Mouse (Mus musculus) stomach, postnatal 0 days (tissue): ENCODE data around the gene Rftn1. TPM values are rescaled to one million over a fixed set of nuclear protein-coding genes. Genes with fewer than 3 reads are reported as not detected.
A peak's percentile ranks its signal among the peaks of the same experiment; 100 is the strongest.

Experiments
- ATAC-seq: fragments of 200-750 bp; cut with Nextera tagmentation; 2 replicates; pipeline ENCODE4 v1.8.0; 2017; ENCODE audit not compliant: low FRiP score, low TSS enrichment
- DNase-seq: peaks from one replicate; pipeline ENCODE4 v3.0.0-alpha.2; 2016; ENCODE audit warnings: low spot score
- H3K27ac ChIP-seq: fragments of 300-500 bp; sonication (generic); replicated peaks from 2 replicates; pipeline ENCODE4 v1.5.1; 2014; ENCODE audit warnings: mild to moderate bottlenecking, control low read depth
- H3K27me3 ChIP-seq: fragments of 300-500 bp; sonication (generic); 2 replicates; pipeline ENCODE4 v1.6.1; 2014; ENCODE audit warnings: low read length; ENCODE audit not compliant: control insufficient read depth, insufficient read depth
- H3K36me3 ChIP-seq: fragments of 300-500 bp; sonication (generic); 2 replicates; pipeline ENCODE4 v1.6.1; 2014; ENCODE audit warnings: low read length, mixed read lengths; ENCODE audit not compliant: control insufficient read depth, insufficient read depth
- H3K4me1 ChIP-seq: fragments of 300-500 bp; sonication (generic); replicated peaks from 2 replicates; pipeline ENCODE4 v1.6.1; 2014; ENCODE audit warnings: antibody characterized with exemption; ENCODE audit not compliant: control insufficient read depth, insufficient read depth
- H3K4me2 ChIP-seq: fragments of 300-500 bp; sonication (generic); replicated peaks from 2 replicates; pipeline ENCODE4 v1.6.1; 2014; ENCODE audit warnings: low read depth, mild to moderate bottlenecking, control low read depth, moderate library complexity
- H3K4me3 ChIP-seq: fragments of 300-500 bp; sonication (generic); 2 replicates; pipeline ENCODE4 v1.5.1; 2014; ENCODE audit warnings: low read depth, low read length, control low read depth
- H3K9ac ChIP-seq: fragments of 300-500 bp; sonication (generic); 2 replicates; pipeline ENCODE4 v1.6.1; 2014; ENCODE audit warnings: mild to moderate bottlenecking, low read length, control low read depth, mixed read lengths
- H3K9me3 ChIP-seq: fragments of 300-500 bp; sonication (generic); 2 replicates; pipeline ENCODE4 v1.6.1; 2016; ENCODE audit warnings: low read length; ENCODE audit not compliant: control insufficient read depth
- CTCF ChIP-seq: IDR thresholded peaks from 2 replicates; pipeline ENCODE4 v1.5.1; 2016; ENCODE audit warnings: antibody characterized with exemption, low read depth, mild to moderate bottlenecking, moderate library complexity
- EP300 ChIP-seq: optimal IDR thresholded peaks from 2 replicates; pipeline ENCODE3; 2016; ENCODE audit warnings: antibody characterized with exemption
- WGBS: fragments of 180-500 bp; shearing (Covaris S2); extraction: QIAGEN DNeasy Blood & Tissue Kit; methylation state at CpG from one replicate; pipeline ENCODE4 v1.1.7; 2014; 5-methylcytosine and 5-hydroxymethylcytosine counted together
- polyA plus RNA-seq: library from polyadenylated mRNA; unstranded; fragments of >200 nt; fragmentation: Nextera tagmentation; extraction: Ambion mirVana; gene quantifications from 2 replicates; pipeline ENCODE4 v1.2.1, GENCODE M21; 2015

Rftn1 gene
- polyA plus RNA-seq, 1 experiment from 2014 or later, result 7.1 TPM

DNA sequence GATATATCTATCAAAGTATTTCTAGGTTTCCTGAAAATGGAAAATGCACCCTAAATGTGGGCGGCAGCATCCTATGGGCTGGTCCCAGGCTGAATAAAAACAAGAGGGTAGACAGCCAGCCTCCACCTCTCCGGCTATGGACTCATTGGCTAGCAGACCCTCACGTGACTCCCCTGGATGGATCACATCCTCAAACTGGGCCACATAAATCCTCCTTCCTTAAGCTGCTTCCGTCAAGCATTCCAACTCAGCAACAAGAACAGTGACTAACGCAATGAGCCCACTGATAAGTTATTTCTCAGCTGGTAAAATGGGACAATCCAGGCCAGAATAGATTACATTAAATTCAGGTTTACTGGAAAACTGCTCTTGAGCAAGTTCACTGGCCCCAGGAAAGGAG, 64.6 kb downstream of the Rftn1 start:
- 70% methylated on average over 5 of the region's 5 CpGs for WGBS
- Histone ChIP-seq H3K9me3 (no peaks in the 10 kb centered on the region), H3K4me2 (no peak overlapping the region), H3K27ac (no peak overlapping the region), H3K4me1 (no peaks in the 10 kb centered on the region), H3K4me3 (no peak overlapping the region), H3K9ac (no peak overlapping the region), H3K27me3 (no peaks in the 10 kb centered on the region), H3K36me3 (no peaks in the 10 kb centered on the region)
- TF ChIP-seq EP300 (no peak), CTCF (no peak)
- no peak for ATAC-seq
- no peak for DNase-seq

DNA sequence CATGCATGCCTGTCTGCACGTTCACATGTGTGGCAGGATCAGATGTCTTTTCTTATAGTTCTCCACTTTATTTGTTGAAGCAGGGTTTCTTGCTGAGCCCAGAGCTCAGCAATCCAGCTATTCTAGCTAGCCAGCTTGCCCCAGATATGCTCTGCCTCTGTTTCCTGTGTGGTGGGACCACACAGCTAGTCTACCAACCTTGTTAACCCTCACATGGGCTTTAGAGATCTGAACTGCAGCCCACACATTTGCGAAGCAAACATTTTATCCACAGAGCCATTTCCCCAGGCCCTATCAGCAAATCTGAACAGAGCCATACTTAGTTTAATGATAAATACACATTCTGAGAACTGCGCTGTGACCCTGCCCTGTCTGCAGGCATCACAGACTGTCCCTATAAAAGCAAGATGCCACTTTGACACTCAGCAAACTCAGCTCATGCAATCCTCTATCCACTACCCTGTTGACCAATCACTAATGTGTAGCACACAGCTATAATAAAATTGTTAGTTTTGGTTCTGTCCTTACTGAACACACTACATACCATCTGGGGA, 65.2 kb downstream of the Rftn1 start:
- 66% methylated on average over 3 of the region's 3 CpGs for WGBS
- no peaks in the 10 kb centered on the region for H3K4me1 ChIP-seq
- H3K9ac ChIP-seq, result no peak overlapping the region
- H3K9me3 ChIP-seq, result no peaks in the 10 kb centered on the region
- H3K4me3 ChIP-seq, result no peak overlapping the region
- TF ChIP-seq EP300 (no peak), CTCF (no peak)
- no peak overlapping the region for H3K27ac ChIP-seq
- no peaks in the 10 kb centered on the region for H3K27me3 ChIP-seq
- H3K4me2 ChIP-seq, result no peak overlapping the region
- H3K36me3 ChIP-seq, result no peaks in the 10 kb centered on the region
- ATAC-seq (no peak), DNase-seq (no peak)

GRCm38 (mm10) chr17:50124708-50125107, 65.8 kb downstream of the Rftn1 start:
- TF ChIP-seq EP300 (no peak), CTCF (no peak)
- 54% methylated on average over 4 of the region's 4 CpGs for WGBS
- Histone ChIP-seq H3K27me3 (no peaks in the 10 kb centered on the region), H3K27ac (no peak overlapping the region), H3K4me1 (no peaks in the 10 kb centered on the region), H3K36me3 (no peaks in the 10 kb centered on the region), H3K9me3 (no peaks in the 10 kb centered on the region), H3K4me3 (no peak overlapping the region), H3K9ac (no peak overlapping the region), H3K4me2 (no peak overlapping the region)
- DNase-seq (no peak), ATAC-seq (no peak; the same call in 1 of the 2 replicates)

GRCm38 (mm10) chr17:50122555-50122954, 67.9 kb downstream of the Rftn1 start:
- no peak for DNase-seq
- WGBS, result 70% methylated on average over 8 of the region's 8 CpGs
- TF ChIP-seq EP300, result no peak
- no peak for TF ChIP-seq CTCF
- Histone ChIP-seq H3K9me3 (no peaks in the 10 kb centered on the region), H3K4me2 (no peak overlapping the region), H3K36me3 (no peaks in the 10 kb centered on the region), H3K9ac (no peak overlapping the region), H3K27me3 (no peaks in the 10 kb centered on the region), H3K27ac (no peak overlapping the region), H3K4me1 (no peaks in the 10 kb centered on the region), H3K4me3 (no peak overlapping the region)
- ATAC-seq, result no peak

DNA sequence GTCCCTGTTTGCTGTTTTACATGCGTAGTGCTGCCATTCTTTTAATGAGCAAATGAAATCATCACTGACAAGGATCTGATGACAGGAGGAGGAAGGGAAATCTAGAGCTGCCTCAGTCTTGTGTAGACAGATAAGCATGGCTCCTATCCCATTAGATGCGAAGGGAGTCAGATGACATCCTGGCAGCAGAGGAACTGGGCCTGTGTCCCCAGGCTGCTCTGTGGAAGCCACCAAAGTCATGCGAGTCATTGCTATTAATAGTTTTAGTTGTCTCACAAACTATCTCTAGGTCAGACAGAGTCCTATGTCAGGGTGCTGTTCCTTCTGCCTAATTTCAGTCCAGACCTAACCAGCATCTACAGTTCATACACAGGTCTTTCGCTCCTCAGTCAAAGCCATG, 70.4 kb downstream of the Rftn1 start:
- no peak overlapping the region for H3K4me3 ChIP-seq
- ATAC-seq (no peak), DNase-seq (no peak)
- TF ChIP-seq CTCF, result no peak
- TF ChIP-seq EP300, result no peak
- no peak overlapping the region for H3K4me2 ChIP-seq
- H3K9me3 ChIP-seq, result no peaks in the 10 kb centered on the region
- H3K9ac ChIP-seq, result no peak overlapping the region
- no peaks in the 10 kb centered on the region for H3K36me3 ChIP-seq
- H3K27ac ChIP-seq, result no peak overlapping the region
- no peaks in the 10 kb centered on the region for H3K4me1 ChIP-seq
- H3K27me3 ChIP-seq, result no peaks in the 10 kb centered on the region
- WGBS, result 79% methylated on average over 4 of the region's 4 CpGs

GRCm38 (mm10) chr17:50117461-50117860, 73.0 kb downstream of the Rftn1 start:
- TF ChIP-seq EP300 (no peak), CTCF (no peak)
- H3K27ac ChIP-seq, result no peak overlapping the region
- H3K27me3 ChIP-seq, result no peaks in the 10 kb centered on the region
- no peaks in the 10 kb centered on the region for H3K4me1 ChIP-seq
- H3K9ac ChIP-seq, result no peak overlapping the region
- no peaks in the 10 kb centered on the region for H3K36me3 ChIP-seq
- no peak for DNase-seq
- 90% methylated on average over 7 of the region's 7 CpGs for WGBS
- ATAC-seq, result 0 out of 2 replicates have a peak, but pooled peaks have one; percentile 26
- no peaks in the 10 kb centered on the region for H3K9me3 ChIP-seq
- H3K4me3 ChIP-seq, result no peak overlapping the region
- no peak overlapping the region for H3K4me2 ChIP-seq
